Mouse (Mus musculus): ENCODE data around the gene Ccdc113.

The Ccdc113 gene

DNA sequence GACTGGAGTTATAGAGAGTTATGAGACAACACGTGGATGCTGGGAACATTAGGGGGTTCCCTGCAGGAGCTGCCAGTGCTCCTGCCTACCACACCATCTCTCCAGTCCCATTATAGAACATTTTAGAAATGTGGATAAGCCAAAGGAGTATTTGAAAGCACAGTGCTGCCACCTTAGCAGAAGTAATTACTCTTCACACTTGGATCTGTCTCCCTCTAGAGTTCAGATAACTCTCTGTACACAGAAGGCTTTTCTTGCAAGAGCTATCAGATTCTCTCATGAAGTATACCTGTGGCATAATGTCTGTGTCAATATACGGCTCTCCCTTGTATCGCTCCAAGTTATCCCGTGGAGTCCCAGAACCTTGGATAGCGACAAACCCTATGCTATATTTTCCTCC lies 5.6 kb downstream of the Ccdc113 start:
- in situ Hi-C loops (cut with MboI, MseI) = loop anchor here in 1 of 2 experiments (10.0 kb wide), 1 partner anchor 1285 kb away; no protein-coding TSS in a partner anchor

DNA sequence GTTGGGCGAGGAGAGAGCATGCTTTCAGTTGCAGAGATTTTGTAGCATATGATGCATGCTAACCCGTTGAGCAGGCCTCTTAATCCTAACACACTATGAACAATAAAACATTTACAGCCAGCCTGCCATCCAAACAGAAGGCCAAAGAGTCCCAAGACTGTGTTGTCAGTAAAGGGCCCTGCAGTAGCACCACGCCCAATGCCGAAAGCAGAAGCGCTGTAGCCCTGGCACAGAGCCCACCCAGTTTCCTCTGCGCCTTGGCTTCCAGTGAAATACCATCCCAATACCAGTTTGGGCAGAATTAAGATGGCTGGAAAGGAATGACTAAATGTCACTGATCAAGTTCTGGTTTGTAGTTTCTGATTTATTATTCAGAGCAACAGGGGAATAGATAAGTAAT lies 8.3 kb downstream of the Ccdc113 start:
- in situ Hi-C loops (cut with MboI, MseI) = no loop called here

DNA sequence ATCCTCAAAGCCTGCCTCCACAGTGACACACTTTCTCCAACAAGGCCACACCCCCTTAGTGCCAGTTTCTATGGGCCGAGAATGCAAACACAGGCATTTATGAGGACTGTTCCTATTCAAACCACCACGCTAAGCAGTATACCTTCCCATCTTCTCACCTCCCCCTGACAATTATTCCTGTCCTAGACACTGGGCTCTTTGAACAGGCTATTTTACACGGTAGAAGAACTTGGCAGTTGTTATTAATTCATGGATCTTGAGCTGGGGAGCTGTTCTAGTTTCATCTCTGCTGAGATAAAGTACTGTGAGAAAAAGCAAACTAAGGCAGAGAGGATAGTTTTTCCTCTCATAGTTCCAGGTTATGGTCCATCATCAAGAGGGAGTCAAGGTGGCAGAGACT lies 9.2 kb downstream of the Ccdc113 start:
- in situ Hi-C loops (cut with MboI, MseI) = no loop called here

DNA sequence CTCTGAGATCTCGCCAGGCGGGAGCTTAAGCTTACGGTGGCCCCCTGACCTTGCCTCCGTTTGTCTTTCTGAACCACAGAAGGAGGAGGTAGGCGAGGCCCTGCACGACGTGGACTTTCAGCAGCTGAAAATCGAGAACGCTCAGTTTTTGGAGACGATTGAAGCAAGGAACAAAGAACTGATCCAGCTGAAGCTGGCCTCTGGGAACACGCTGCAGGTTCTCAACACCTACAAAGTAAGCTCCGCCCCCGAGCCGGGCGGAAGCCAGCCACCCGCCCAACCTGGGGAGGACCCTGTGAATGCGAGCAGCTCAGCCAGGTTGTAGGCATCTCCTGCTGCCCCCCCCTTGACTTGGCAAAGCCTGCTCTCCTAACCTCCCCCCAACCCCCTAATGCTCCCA lies 11.9 kb downstream of the Ccdc113 start:
- in situ Hi-C loops (cut with MboI, MseI) = no loop called here

DNA sequence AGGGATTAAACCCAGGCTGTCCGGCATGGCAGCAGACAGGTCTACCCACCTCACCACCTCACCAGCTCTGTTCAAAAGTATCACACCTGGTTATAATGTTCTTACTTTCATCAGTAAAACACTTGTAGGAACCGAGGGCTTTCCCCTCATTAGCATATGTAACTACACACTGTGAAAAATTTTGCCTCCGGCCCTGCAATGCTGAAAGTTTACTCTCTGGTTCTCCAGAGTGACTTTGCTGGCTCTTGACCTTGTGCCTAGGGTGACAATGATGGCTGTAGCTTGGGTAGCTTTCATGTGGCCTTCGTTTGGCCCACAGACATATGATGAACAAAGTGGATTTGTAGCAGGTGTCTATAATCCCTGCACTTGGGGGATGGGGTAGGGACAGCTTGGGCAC lies 13.1 kb downstream of the Ccdc113 start:
- in situ Hi-C loops (cut with MboI, MseI) = no loop called here

DNA sequence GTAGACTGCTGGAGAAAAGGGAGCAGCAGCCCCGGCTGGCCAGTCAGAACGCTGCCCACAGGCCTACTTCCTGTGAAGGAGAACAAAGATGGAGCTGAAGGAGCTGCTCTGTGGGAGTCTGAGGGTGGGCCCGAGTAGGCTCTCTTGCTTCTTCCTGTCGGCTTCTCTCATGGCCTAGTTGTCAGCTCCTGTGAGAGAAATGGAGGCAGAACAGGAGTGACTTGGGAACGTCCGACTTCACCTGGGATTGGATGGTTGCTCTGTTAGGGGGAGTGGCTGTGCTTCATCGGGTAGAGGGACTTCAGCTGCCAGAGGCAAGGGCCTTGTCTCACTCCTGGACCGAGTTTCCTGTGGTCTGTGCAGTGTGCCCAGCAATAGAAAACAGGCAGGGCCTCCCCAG lies 14.0 kb downstream of the Ccdc113 start:
- in situ Hi-C loops (cut with MboI, MseI) = no loop called here

DNA sequence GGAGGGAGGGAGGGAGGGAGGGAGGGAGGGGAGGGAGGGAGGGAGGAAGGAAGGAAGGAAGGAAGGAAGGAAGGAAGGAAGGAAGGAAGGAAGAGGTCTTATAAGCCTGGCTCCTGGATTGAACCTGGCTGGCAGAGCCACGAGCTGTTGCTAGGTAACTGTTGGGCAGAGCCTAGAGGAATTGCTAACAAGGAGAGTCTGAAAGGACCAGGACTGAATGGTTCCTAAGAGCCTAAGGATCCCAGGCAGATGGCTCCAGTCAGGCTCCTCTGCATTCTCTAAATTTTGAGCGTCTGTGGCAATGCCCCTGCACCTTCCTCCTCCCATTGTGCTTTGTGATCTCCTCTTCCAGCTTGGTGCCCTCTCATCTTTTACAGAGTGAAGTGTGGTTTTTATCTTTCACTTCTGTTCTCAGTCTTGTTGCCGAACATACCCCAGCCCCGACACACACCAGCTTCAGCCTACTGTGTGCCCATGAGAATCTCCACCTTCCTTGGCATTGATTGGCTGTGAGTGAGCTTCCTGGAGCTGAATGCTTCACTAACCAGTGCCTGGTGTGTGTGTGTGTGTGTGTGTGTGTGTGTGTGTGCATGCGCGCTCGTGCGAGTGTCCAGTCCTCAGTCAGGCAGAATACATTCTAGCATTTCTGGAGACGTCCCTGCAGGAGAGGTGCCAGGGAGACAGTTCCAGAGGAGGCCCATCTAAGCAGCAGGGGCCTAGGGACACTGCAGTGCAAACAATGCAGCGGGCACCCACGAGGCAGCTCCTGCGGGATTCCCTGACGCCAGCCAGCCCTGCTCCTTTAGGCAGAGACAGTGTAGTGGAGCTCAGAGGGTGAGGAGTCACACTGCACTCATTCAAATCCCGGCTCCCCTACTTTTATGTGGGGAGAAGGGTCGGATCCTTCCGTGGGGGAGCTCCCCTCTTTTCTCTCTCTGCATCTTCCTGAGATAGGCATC lies 16.3 kb downstream of the Ccdc113 start:
- in situ Hi-C loops (cut with MboI, MseI) = no loop called here

DNA sequence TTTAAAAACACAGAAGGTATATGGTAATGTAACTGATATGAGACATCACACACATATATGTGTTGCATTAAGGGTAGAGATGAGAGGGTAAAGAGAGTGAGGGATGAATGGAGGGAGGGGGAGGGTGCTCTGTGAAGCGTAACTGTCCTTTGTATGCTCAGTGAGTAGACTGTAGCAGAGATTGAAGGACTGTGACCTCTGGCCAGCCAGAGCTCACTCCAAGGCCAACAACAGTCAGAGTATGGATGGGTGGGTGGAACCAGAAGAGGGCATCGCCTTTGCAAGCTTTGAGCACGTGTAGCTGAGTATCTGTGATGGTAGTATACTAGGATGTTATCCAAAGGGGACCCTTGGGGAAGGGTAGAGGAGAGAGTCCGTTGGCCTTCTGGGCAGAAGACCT lies 17.7 kb downstream of the Ccdc113 start:
- in situ Hi-C loops (cut with MboI, MseI) = no loop called here

DNA sequence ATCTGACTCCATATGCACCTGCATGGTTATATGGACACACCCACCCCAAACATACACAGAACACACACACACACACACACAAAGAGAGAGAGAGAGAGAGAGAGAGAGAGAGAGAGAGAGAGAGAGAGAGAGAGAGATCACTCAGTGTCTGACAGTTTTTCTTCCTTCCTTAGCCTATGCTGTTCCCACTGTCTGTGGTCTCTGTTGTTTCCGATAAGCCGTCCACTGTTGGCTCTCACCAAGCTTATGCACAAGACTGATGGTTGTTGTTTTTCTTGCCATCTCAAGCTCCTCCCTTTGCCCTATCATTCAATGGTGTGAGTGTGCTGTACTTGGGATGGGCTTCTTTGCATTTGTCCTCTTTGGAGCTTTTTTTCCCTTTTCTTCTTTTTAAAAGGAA lies 22.1 kb downstream of the Ccdc113 start:
- in situ Hi-C loops (cut with MboI, MseI) = no loop called here

DNA sequence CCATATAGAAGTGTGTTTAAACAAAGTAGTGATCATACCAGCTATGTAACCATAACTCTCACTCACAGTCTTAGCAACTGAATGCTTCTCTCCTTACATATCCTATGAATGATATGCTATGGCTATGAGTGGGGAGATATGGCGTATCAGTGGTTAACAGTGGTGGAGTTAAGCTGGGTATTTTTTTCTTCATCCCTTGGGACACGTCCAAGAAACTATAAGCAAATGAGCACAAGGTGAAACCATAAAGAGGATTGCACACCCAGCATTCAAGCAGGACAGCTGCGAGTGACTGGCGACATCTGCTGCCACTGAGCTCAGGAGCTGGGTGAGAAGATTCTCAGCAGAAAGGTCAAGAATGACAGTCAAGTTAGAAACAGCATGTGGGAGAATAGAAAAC lies 32.3 kb downstream of the Ccdc113 start:
- in situ Hi-C loops (cut with MboI, MseI) = no loop called here

DNA sequence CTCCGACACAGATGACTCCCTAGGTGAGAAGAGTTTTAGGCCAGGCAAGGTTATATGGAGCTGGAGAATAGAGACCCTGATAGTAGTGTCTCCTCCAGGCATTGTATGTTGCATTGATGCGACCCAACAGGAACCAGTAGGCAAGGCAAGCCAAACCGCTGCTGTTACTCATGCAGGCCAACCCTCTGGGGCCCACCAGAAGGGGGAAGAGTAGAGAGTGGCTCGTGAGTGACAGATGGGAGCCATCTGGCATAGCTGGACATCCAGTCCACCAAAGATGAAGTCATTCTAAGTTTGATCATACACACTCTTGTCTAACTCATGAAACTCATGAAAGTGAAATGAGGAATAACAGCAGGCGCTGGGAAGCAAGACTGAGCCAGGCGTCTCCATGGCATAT lies 32.9 kb downstream of the Ccdc113 start:
- in situ Hi-C loops (cut with MboI, MseI) = no loop called here

DNA sequence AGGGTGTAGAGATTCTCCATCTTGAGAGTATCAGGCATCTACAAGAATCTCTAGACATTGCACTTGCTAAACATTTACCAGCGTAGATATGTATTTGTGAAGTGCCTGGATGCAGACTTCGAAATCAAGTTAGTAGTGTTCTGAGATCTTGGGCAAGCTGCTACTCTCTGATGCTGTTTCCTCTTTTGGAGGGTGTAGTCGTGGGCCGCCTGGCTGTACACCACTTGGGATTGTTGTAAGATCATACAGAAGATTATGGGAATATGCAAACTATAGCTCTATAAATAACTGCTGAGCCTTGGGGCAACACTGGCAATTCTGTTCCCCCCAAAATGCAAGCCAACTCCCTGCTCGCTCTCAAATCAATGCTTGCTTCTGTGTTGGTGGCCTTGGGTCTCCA lies 39.3 kb downstream of the Ccdc113 start:
- in situ Hi-C loops (cut with MboI, MseI) = no loop called here

DNA sequence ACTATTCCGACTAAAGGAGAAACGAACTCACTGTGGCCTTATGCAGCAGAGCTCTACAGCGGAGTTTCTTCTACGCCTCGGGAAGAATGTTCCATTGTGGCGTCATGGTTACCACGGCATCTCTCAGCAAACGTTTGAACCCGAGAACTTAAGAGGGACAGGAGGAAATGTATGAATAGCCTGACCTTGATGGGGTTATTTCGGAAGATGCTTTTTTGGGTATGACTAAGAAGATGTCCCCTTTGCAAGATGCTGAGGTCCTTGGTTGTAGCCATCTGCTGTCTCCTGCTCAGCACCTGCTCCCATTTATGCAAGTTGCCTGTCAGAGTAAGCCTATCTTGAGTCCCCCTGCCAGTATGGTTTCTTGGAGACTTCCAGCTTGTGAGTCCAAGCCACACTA lies 42.4 kb downstream of the Ccdc113 start, which contains the start of gene Prss54:
Gene Prss54 (minus strand): TSS at position 101 of the 400 bp plus-strand sequence.
- in situ Hi-C loops (cut with MboI, MseI) = no loop called here

DNA sequence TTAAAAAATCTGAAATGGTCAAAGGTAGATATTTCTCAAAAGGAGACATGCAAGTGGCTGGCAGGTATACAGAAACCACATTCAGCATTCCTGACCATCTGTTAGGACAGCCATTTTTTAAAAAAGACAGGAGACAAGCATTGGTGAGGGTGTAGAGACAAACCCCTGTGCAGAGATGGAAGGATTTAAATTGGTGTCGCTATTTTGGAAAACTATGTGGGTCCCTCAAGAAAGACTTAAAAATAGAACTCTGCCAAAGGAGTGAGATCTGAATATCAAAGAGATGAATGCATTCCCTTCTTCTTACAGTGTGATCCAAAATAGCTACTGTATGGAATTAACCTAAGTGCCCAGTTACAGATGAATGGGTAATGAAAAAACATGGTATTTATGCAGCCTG lies 53.5 kb downstream of the Ccdc113 start:
- in situ Hi-C loops (cut with MboI, MseI) = no loop called here

DNA sequence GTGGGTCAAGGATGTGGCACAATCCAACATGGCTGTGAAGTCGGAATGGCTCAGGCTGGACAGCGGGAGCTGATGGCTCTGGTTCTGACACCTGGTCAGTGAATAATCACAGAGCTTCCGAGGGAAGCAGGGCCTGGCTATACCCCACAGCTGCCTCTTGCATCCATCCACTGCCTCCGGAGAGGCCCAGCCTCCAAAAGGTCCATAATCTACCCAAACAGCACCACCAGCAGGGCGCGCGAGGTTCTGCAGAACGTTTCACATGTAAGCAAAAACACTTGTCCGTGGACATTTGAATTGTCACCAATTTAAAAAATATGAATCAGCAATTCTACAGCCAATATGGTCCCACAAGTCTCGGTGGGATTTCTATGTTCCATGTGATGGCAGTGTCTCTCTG lies 55.4 kb downstream of the Ccdc113 start:
- in situ Hi-C loops (cut with MboI, MseI) = no loop called here

DNA sequence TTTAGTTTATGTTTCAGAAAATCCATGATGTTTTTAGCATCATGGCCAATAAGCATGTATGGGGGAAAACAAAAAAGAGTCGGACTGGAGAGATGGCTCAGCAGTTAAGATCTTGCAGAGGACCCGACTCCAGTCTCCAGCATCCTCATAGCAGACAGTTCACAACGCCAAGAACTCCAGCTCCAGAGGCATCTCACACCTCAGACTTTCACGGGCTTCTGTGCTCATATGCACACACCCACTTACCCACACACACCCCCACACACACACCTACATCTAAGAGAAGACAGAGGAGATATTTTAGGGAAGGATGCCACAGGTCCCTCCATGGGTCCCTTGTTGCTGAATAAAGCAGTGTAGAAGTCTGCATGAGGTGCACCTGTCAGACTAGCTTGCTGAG lies 56.7 kb downstream of the Ccdc113 start:
- in situ Hi-C loops (cut with MboI, MseI) = loop anchor here in 1 of 2 experiments (5.0 kb wide), 1 partner anchor 98 kb away; the partner anchor contains the start of gene Csnk2a2

DNA sequence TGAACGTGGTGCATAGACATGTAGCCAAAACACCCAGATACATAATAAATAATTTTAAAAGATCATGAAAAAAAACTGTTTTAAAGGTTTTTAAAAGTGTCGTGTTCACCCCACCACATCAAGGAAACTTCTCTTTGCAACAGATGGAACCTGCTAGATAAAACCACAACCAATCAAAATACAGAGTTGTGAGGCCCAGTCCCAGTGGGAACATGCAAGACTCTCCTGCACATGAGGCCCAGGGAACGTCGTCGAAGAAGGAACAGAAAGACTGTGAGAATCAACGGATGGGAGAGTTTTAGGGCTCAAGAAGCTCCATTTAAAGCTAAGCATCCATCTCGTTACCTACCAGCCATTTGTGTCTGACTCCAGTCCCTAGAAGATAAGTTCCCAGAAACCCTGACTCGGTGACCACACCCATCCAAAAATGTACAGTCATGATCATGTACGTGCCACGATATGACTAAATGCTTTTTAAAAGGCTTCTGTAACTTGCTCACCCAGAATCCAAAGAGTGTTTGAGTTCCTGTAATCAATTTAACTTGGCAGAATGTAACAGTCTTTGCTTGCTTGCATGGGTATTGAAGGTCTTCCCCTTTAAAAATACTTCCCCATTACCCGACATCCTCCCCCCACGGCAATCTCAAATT lies 58.4 kb downstream of the Ccdc113 start:
- in situ Hi-C loops (cut with MboI, MseI) = loop anchor here in 1 of 2 experiments (5.0 kb wide), 1 partner anchor 100 kb away; the partner anchor contains the start of gene Csnk2a2

DNA sequence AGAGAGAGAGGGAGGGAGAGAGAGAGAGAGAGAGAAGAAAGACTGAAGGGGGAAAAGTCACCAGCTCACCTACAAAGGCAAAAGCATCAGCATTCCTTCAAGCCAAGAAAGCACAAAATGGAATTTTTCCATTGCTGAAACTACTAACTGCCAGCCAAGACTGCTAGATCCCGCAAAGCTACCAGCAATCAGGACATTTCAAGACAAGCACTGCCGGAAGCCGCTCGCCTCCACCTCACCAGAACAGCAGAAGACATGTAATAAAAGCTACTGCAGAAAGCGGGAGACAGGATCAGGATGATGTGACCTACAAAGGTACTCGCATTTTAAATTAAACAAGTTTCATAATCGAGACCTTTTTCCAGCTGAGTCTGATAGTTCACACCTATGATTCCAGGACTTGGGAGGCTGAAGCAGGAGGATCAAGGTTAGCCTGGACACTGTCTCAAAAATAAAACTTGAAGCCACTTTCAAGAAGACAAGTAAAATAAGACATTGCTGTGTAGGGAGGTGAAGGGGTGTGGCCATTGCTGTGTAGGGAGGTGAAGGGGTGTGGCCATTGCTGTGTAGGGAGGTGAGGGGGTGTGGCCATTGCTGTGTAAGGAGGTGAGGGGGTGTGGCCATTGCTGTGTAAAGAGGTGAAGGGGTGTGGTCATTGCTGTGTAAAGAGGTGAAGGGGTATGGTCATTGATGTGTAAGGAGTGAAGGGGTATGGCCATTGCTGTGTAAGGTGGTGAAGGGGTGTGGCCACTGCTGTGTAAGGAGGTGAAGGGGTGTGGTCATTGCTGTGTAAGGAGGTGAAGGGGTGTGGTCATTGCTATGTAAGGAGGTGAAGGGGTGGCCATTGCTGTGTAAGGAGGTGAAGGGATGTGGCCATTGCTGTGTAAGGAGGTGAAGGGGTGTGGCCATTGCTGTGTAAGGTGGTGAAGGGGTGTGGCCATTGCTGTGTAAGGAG lies 59.8 kb downstream of the Ccdc113 start:
- in situ Hi-C loops (cut with MboI, MseI) = loop anchor here in 1 of 2 experiments (5.0 kb wide), 1 partner anchor 101 kb away; the partner anchor contains the start of gene Csnk2a2

DNA sequence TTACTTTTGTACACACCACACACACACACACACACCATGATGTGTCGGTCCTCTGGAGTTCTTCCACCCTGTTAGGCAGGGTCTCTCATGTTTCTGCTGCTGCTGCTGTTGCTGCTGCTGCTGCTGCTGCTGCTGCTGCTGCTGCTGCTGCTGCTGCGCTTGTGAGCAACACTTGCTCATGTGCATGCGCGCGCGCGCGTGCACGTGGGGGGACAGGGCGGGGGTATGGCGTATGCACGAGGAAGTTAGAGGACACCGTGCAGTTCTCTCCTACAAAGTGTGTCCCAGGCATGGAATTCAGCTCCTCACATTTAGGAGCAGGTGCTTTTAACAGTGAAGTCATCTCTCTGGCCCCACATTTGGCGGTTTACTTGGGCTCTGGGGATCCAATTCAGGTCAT lies 61.2 kb downstream of the Ccdc113 start:
- in situ Hi-C loops (cut with MboI, MseI) = no loop called here

DNA sequence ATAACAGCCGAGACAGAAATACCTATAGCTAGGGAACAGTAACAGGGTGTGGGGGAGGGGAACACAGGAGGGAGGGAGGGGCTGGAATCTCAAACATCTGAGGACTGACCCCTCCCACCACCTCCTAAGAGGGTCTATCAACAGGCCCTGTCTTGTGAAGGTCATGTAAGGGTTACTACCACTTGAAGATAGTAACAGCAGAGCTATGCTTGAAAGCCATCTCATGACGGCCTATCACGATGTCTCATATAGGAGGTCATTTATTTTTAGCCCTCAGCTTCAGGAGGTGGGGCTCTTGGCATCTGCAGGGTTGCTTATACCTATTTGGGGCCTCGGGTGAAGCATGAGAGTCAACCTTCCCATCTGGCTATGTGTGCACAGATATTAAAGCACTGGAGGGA lies 63.0 kb downstream of the Ccdc113 start:
- in situ Hi-C loops (cut with MboI, MseI) = no loop called here

DNA sequence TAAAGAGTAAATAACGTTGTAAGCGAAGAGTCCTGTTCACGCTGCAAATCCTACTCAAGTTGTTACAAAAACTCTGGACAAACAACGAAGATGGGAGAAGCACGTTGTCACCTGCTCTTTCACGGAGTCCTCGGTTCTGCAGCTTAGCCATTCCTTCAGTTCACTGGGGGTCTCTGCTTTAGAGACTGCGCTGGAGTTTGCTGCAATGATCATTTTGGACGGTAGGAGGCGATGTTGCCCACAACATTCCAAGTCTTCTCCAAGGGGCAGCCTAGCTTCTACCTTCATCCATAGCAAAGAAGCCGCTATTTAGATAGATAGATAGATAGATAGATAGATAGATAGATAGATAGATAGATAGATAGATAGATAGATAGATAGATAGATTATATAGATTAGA lies 66.0 kb downstream of the Ccdc113 start:
- in situ Hi-C loops (cut with MboI, MseI) = loop anchor here (5.0 to 10.0 kb wide), 2 partner anchors 97 to 225 kb away; partner anchors contain the start of gene Sap18b (in 1 of the 2)
